Mouse (Mus musculus) adrenal gland (tissue): ENCODE data around the gene Tmem54.

Source experiments
- intact Hi-C: fragments of 180-260 bp; cut with DNase I; formaldehyde crosslinking; loops from one replicate; pipeline ENCODE4 v1.15.1; 2025
- long read RNA-seq, 2 experiments: library from polyadenylated mRNA; unstranded; transcript quantifications; one replicate each; pipeline ENCODE4 v2.0.0; 2020; ENCODE audit warnings: borderline replicate concordance in 1 of 2; ENCODE audit not compliant: insufficient replicate concordance in 1 of 2

Gene Tmem54
- long read RNA-seq, experiment 1 = 0 reads
- long read RNA-seq, experiment 2 = 0 reads

- intact Hi-C loops = no loop called here
Observed at GRCm38 (mm10) chr4:129105356-129105755, at the start of gene Tmem54. TSS of gene Tmem54 (plus strand) at chr4:129105548.

- intact Hi-C loops = loop anchor here (5.0 kb wide), 2 partner anchors 33 to 63 kb away; partner anchors contain the start of gene Ak2
Observed at GRCm38 (mm10) chr4:129055562-129055961, 49.8 kb upstream of the Tmem54 start.

- intact Hi-C loops = loop anchor here (5.0 kb wide), 2 partner anchors 35 to 65 kb away; partner anchors contain the start of gene Ak2
Observed at GRCm38 (mm10) chr4:129057533-129058206, 47.7 kb upstream of the Tmem54 start.

- intact Hi-C loops = loop anchor here (5.0 kb wide), 2 partner anchors 36 to 66 kb away; partner anchors contain the start of gene Ak2
Observed at GRCm38 (mm10) chr4:129058207-129059092, 46.9 kb upstream of the Tmem54 start, which contains the start of gene Rnf19b. TSS of gene Rnf19b (plus strand) at chr4:129058271.

GRCm38 (mm10) chr4:129059125-129059551 is 46.2 kb upstream of the Tmem54 start:
- intact Hi-C loops = loop anchor here (5.0 kb wide), 2 partner anchors 37 to 67 kb away; partner anchors contain the start of gene Ak2

- intact Hi-C loops = loop anchor here (5.0 kb wide), 2 partner anchors 38 to 68 kb away; partner anchors contain the start of gene Ak2
Observed at GRCm38 (mm10) chr4:129059922-129060321, 45.4 kb upstream of the Tmem54 start.

GRCm38 (mm10) chr4:129061486-129061885 is 43.9 kb upstream of the Tmem54 start:
- intact Hi-C loops = no loop called here

GRCm38 (mm10) chr4:129062281-129063075 is 42.9 kb upstream of the Tmem54 start:
- intact Hi-C loops = no loop called here

- intact Hi-C loops = no loop called here
Observed at GRCm38 (mm10) chr4:129065688-129066236, 39.6 kb upstream of the Tmem54 start.

- intact Hi-C loops = no loop called here
Observed at GRCm38 (mm10) chr4:129067638-129068415, 37.5 kb upstream of the Tmem54 start.

GRCm38 (mm10) chr4:129068848-129069247 is 36.5 kb upstream of the Tmem54 start:
- intact Hi-C loops = no loop called here

- intact Hi-C loops = no loop called here
Observed at GRCm38 (mm10) chr4:129079126-129079525, 26.2 kb upstream of the Tmem54 start.

- intact Hi-C loops = no loop called here
Observed at GRCm38 (mm10) chr4:129081041-129081440, 24.3 kb upstream of the Tmem54 start.

- intact Hi-C loops = no loop called here
Observed at GRCm38 (mm10) chr4:129081512-129081911, 23.8 kb upstream of the Tmem54 start.

- intact Hi-C loops = loop anchor here (1.0 kb wide), 1 partner anchor 111 kb away; no protein-coding TSS in a partner anchor
Observed at GRCm38 (mm10) chr4:129081939-129082338, 23.4 kb upstream of the Tmem54 start.

GRCm38 (mm10) chr4:129082379-129083115 is 22.8 kb upstream of the Tmem54 start:
- intact Hi-C loops = loop anchor here (1.0 kb wide), 1 partner anchor 111 kb away; no protein-coding TSS in a partner anchor

- intact Hi-C loops = loop anchor here (5.0 kb wide), 1 partner anchor 178 kb away; no protein-coding TSS in a partner anchor
Observed at GRCm38 (mm10) chr4:129084896-129085295, 20.5 kb upstream of the Tmem54 start.

- intact Hi-C loops = loop anchor here (1.0 to 5.0 kb wide), 2 partner anchors 115 to 179 kb away; no protein-coding TSS in a partner anchor
Observed at GRCm38 (mm10) chr4:129086078-129086477, 19.3 kb upstream of the Tmem54 start.

GRCm38 (mm10) chr4:129087850-129088249 is 17.5 kb upstream of the Tmem54 start:
- intact Hi-C loops = loop anchor here (5.0 kb wide), 1 partner anchor 181 kb away; no protein-coding TSS in a partner anchor
